Mouse (Mus musculus) C2C12 (cell line): ENCODE results near the gene Dlg4. TPM values are rescaled to one million over a fixed set of nuclear protein-coding genes. Genes with fewer than 3 reads are reported as not detected.

ENCODE experiments used
- H3K27me3 ChIP-seq: one replicate; pipeline ENCODE4 v1.6.1; 2011; ENCODE audit not compliant: control insufficient read depth, insufficient read depth, insufficient read length
- H3K36me3 ChIP-seq: one replicate; pipeline ENCODE4 v1.6.1; 2011; ENCODE audit not compliant: control insufficient read depth, insufficient read depth
- H3K4me3 ChIP-seq: one replicate; pipeline ENCODE4 v1.5.1; 2011; ENCODE audit warnings: mild to moderate bottlenecking, control low read depth; ENCODE audit not compliant: poor library complexity, insufficient read depth, severe bottlenecking
- H3K79me2 ChIP-seq: one replicate; pipeline ENCODE4 v1.6.1; 2011; ENCODE audit not compliant: control insufficient read depth, insufficient read depth
- H3K79me3 ChIP-seq: one replicate; pipeline ENCODE4 v1.6.1; 2011; ENCODE audit warnings: low read depth, control low read depth
- H3ac ChIP-seq: one replicate; pipeline ENCODE3; 2011; ENCODE audit warnings: low read depth; ENCODE audit not compliant: control insufficient read depth, insufficient read length
- CEBPB ChIP-seq: IDR thresholded peaks from one replicate; pipeline ENCODE4 v1.6.1; 2011; ENCODE audit warnings: low read depth, mild to moderate bottlenecking, control low read depth, moderate library complexity
- CTCF ChIP-seq: IDR thresholded peaks from one replicate; pipeline ENCODE4 v1.5.1; 2011; ENCODE audit not compliant: control insufficient read depth, insufficient read depth, insufficient read length
- FOSL1 ChIP-seq: IDR thresholded peaks from one replicate; pipeline ENCODE4 v1.8.0; 2011; ENCODE audit warnings: mild to moderate bottlenecking, low read length; ENCODE audit not compliant: poor library complexity, insufficient read depth, severe bottlenecking
- MAX ChIP-seq: IDR thresholded peaks from one replicate; pipeline ENCODE4 v1.6.1; 2011; ENCODE audit warnings: mild to moderate bottlenecking, control low read depth
- MYOD1 ChIP-seq: IDR thresholded peaks from one replicate; pipeline ENCODE4 v1.6.1; 2011; ENCODE audit warnings: low read depth; ENCODE audit not compliant: control insufficient read depth, insufficient read length
- MYOG ChIP-seq: IDR thresholded peaks from one replicate; pipeline ENCODE4 v1.6.1; 2011; ENCODE audit not compliant: control insufficient read depth, insufficient read length; ENCODE audit errors: extremely low read depth
- USF1 ChIP-seq: IDR thresholded peaks from one replicate; pipeline ENCODE4 v1.6.1; 2011; ENCODE audit warnings: low read depth, mild to moderate bottlenecking, control low read depth, moderate library complexity
- polyA plus RNA-seq: library from polyadenylated mRNA; unstranded; fragments of >200 nt; fragmentation: generic; extraction: Trizol; gene quantifications from one replicate; pipeline ENCODE4 v1.2.1, GENCODE M21; 2012; ENCODE audit warnings: missing spikeins

Gene Dlg4
- polyA plus RNA-seq, 1 experiment: 25.3 TPM

DNA sequence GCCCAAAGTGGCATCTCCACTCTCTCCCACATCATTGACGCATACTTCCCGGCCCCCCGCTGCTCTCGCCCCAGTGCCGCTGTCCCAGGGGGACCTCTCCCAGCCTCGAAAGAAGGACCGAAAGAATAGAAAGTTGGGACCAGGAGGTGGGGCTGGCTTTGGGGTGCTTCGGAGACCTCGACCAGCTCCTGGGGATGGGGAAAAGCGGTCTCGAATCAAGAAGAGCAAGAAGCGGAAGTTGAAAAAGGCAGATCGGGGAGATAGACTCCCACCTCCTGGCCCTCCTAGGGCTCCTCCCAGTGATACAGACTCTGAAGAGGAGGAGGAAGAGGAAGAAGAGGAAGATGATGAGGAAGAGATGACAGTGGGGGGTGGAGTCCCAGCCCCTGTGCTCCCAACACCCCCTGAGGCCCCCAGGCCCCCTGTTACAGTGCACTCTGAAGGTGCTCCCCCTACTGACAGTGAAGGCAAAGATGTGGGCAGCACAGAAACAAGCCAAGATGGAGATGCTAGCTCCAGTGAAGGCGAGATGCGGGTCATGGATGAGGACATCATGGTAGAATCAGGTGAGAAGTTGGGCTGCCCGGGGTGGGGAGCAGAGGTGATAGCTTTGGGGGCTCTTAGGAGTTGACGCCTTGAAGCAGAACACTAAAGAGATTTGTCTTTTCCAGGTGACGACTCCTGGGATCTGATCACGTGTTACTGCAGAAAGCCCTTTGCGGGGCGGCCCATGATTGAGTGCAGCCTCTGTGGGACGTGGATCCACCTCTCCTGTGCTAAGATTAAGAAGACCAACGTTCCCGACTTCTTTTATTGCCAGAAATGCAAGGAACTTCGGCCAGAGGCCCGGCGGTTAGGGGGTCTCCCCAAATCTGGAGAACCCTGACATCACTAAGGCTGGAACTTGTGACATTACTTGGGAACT lies 17.9 kb upstream of the Dlg4 start:
- Histone ChIP-seq H3K27me3 (no peaks in the 10 kb centered on the region), H3ac (no peak overlapping the region), H3K79me2 (peaks cover 73% of the 10 kb centered on the region), H3K4me3 (no peak overlapping the region), H3K79me3 (peaks cover 55% of the 10 kb centered on the region), H3K36me3 (peaks cover 40% of the 10 kb centered on the region)
- TF ChIP-seq FOSL1: no peak

DNA sequence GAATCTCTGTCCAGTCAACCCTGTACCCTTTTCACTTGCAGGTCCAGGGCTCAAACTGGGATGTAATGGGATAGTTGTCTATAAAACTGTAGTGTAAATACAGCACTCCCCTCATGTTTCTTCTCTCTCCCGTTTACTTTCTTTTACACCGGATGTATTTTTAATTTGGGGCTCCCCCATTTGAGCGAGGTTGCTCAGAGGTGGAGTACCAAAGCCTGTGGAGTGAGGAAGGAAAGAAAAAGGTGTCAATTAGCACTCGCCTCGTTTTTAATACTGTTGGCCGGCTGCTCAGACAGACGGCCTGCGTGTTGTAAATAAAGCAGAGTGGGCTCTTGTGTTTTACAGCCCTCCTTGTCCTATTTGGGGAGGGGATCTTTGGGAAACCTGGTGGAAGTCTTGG lies 17.1 kb upstream of the Dlg4 start:
- peaks cover 61% of the 10 kb centered on the region for H3K79me3 ChIP-seq
- no peak overlapping the region for H3K4me3 ChIP-seq
- peaks cover 32% of the 10 kb centered on the region for H3K36me3 ChIP-seq
- H3ac ChIP-seq: no peak overlapping the region
- peaks cover 80% of the 10 kb centered on the region for H3K79me2 ChIP-seq
- H3K27me3 ChIP-seq: no peaks in the 10 kb centered on the region
- no peak for TF ChIP-seq CTCF
- TF ChIP-seq MYOD1: no peak
- TF ChIP-seq CEBPB: no peak
- no peak for TF ChIP-seq USF1
- no peak for TF ChIP-seq MYOG
- TF ChIP-seq MAX: no peak
- TF ChIP-seq FOSL1: no peak

DNA sequence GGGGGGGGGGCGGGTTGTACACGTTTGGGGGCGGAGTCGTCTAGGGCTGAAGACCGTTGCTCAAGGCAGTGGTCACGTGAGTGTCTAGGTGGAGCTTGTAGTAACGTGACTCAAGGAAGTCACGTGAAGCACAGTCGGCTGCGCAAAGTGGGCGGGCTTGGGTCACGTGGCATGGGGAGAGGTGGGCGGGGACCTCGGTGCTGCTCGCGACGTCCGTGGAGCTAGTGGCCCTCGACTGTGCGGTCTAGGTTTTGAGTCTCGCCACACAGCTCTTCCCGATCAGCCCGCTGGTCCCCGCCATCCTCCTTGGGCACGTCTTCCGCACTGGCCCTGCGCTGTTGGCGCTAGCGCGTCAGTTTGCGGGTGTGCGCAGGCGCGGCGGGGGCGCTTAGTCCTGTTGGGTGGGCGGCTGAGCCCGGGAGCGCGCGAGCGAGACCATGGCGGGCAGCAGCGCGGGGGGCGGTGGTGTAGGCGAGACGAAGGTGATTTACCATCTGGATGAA lies 16.3 kb upstream of the Dlg4 start, which contains the start of gene Dvl2:
TSS of gene Dvl2 (plus strand) at position 200 of the 503 bp plus-strand sequence.
- peaks cover 33% of the 10 kb centered on the region for H3K36me3 ChIP-seq
- peaks cover 88% of the 10 kb centered on the region for H3K79me2 ChIP-seq
- H3K4me3 ChIP-seq: peak within 1 kb of the TSS; percentile 86
- peak within 1 kb of the TSS; percentile 78 for H3ac ChIP-seq
- TF ChIP-seq MAX (peak; percentile 89), FOSL1 (no peak), MYOD1 (no peak), USF1 (peak; percentile 99), CTCF (no peak), MYOG (no peak), CEBPB (peak; percentile 64)
- peaks cover 62% of the 10 kb centered on the region for H3K79me3 ChIP-seq
- H3K27me3 ChIP-seq: no peaks in the 10 kb centered on the region

DNA sequence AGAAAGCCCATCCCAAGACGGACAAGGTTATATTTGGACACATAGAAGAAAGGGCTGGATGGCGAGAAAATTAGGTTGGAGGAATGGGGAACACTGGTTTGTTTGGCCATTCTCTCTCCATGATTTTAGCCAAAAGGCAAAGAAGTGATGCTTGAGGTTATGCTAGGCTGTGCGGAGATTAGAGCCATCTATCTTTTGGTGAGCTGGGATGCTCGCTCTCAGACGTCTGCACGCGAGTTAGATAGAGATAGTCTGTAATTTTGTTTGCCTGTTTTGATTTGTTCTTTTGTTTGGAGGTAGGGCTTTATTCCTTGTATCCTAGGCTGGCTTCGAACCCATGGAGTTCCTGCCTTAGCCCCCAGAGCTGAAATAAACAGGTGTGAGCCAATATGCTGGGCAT lies 15.6 kb upstream of the Dlg4 start:
- Histone ChIP-seq H3K79me2 (peaks cover 81% of the 10 kb centered on the region), H3K36me3 (peaks cover 38% of the 10 kb centered on the region), H3K79me3 (peaks cover 58% of the 10 kb centered on the region), H3K4me3 (peak overlapping the region; percentile 86), H3K27me3 (no peaks in the 10 kb centered on the region), H3ac (peak overlapping the region; percentile 78)
- no peak for TF ChIP-seq USF1

DNA sequence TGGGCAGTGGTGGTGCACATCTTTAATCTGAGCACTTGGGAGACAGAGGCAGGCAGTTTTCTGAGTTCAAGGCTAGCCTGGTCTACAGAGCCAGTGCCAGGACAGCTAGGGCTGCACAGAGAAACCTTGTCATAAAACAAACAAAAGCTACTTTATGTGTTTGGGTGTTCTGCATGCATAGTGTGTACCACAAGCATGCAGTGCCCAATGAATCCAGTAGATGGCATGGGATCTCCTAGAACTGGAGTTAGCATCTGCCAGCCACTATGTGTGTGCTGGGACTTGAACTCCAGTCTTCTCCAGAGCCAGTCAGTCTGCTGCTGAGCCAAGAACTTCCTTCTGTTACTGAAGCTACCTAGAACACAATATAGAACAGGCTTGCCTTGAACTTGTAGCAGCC lies 14.9 kb upstream of the Dlg4 start:
- Histone ChIP-seq H3K79me2 (peaks cover 74% of the 10 kb centered on the region), H3K36me3 (peaks cover 44% of the 10 kb centered on the region)

DNA sequence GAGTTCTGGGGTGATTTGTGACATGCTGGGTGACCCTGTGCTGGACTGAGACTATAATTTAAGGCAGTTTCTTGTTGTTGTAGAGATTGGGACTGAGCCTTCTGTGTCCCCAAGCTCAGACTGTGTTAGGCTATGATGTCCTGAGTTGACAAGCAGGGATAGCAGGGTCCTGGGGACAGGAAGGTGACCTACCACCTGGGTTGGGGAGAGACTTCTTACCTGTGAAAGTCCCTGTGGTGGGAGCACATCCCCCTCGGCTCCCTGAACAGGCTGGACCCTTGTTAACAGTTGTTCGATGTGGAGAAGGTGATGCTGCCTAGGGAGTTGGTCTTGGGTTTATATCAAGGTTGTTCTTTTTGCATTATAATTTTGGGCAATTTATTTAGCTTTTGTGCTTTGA lies 14.3 kb upstream of the Dlg4 start:
- H3K4me3 ChIP-seq: no peak overlapping the region
- TF ChIP-seq MYOG: no peak
- no peak for TF ChIP-seq FOSL1
- TF ChIP-seq MYOD1: no peak
- no peak for TF ChIP-seq USF1
- no peak for TF ChIP-seq MAX
- TF ChIP-seq CTCF: no peak
- no peak for TF ChIP-seq CEBPB
- H3ac ChIP-seq: no peak overlapping the region
- peaks cover 49% of the 10 kb centered on the region for H3K36me3 ChIP-seq
- H3K79me3 ChIP-seq: peaks cover 53% of the 10 kb centered on the region
- peaks cover 69% of the 10 kb centered on the region for H3K79me2 ChIP-seq
- no peaks in the 10 kb centered on the region for H3K27me3 ChIP-seq

More for the DNA sequence above, 14.9 kb upstream of the Dlg4 start:
- Histone ChIP-seq H3K27me3 (no peaks in the 10 kb centered on the region), H3ac (no peak overlapping the region), H3K4me3 (peak overlapping the region; percentile 86), H3K79me3 (peaks cover 55% of the 10 kb centered on the region)
- no peak for TF ChIP-seq MYOG
- peak; percentile 41 for TF ChIP-seq MAX
- TF ChIP-seq CTCF: peak; percentile 6
